Mouse (Mus musculus): ENCODE data around the gene Hcn4.

DNA sequence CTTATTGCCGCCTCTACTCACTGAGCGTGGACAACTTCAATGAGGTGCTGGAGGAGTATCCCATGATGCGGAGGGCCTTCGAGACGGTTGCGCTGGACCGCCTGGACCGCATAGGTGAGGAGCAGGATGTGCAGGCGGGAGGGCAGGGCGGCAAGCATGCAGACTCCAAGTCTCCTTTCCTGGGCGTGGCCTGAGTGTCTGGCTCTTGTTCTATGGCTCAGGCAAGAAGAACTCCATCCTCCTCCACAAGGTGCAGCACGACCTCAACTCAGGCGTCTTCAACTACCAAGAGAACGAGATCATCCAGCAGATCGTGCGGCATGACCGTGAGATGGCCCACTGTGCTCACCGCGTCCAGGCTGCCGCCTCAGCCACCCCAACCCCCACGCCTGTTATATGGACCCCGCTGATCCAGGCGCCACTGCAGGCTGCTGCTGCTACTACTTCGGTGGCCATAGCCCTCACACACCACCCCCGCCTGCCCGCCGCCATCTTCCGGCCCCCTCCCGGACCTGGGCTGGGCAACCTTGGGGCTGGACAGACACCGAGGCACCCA is 35.9 kb downstream of the Hcn4 start:
- TF ChIP-seq EP300 (IDR thresholded peaks at IDR 0.05; ENCODE audit: low read depth) (no peak), CTCF (IDR thresholded peaks at IDR 0.05; ENCODE audit: low read depth) (no peak)
